Mouse (Mus musculus) thymus, adult 2 months (tissue): ENCODE results near the gene Cachd1. TPM values are rescaled to one million over a fixed set of nuclear protein-coding genes. Genes with fewer than 3 reads are reported as not detected.

Experiments
- DNase-seq: peaks from one replicate; pipeline ENCODE4 v3.0.0; 2021
- H3K27ac ChIP-seq: fragments of 200-500 bp; 2 replicates; pipeline ENCODE4 v1.5.1; 2012; ENCODE audit warnings: low read length, control low read depth; ENCODE audit not compliant: control insufficient read depth, insufficient read depth
- H3K27me3 ChIP-seq: fragments of 200-500 bp; 2 replicates; pipeline ENCODE4 v1.6.1; 2012; ENCODE audit warnings: mild to moderate bottlenecking, low read length, moderate library complexity, mixed read lengths; ENCODE audit not compliant: control insufficient read depth, insufficient read depth
- H3K36me3 ChIP-seq: fragments of 200-500 bp; 2 replicates; pipeline ENCODE4 v1.6.1; 2012; ENCODE audit warnings: mild to moderate bottlenecking, low read length, moderate library complexity; ENCODE audit not compliant: control insufficient read depth, insufficient read depth
- H3K4me1 ChIP-seq: fragments of 200-500 bp; replicated peaks from 2 replicates; pipeline ENCODE4 v1.6.1; 2012; ENCODE audit warnings: low read length; ENCODE audit not compliant: control insufficient read depth, insufficient read depth
- H3K4me3 ChIP-seq: fragments of 200-500 bp; 2 replicates; pipeline ENCODE4 v1.5.1; 2012; ENCODE audit warnings: mild to moderate bottlenecking, low read length, control low read depth, moderate library complexity; ENCODE audit not compliant: control insufficient read depth, insufficient read depth
- CTCF ChIP-seq: fragments of 200-500 bp; IDR thresholded peaks from 2 replicates; pipeline ENCODE4 v1.5.1; 2012; ENCODE audit warnings: mild to moderate bottlenecking, control low read depth, low read length, moderate library complexity, borderline replicate concordance; ENCODE audit not compliant: control insufficient read depth, poor library complexity, insufficient read depth; ENCODE audit errors: extremely low read depth
- POLR2A ChIP-seq: fragments of 200-500 bp; IDR thresholded peaks from 2 replicates; pipeline ENCODE4 v1.6.1; 2012; ENCODE audit warnings: mild to moderate bottlenecking, low read length, control low read depth, moderate library complexity; ENCODE audit not compliant: control insufficient read depth, poor library complexity, insufficient read depth; ENCODE audit errors: extremely low read depth
- WGBS: fragments of 180-500 bp; shearing (Covaris S2); methylation state at CpG from one replicate; pipeline ENCODE4 v1.1.7; 2018; 5-methylcytosine and 5-hydroxymethylcytosine counted together
- polyA plus RNA-seq: library from polyadenylated mRNA; depleted of rRNA; stranded (reverse); fragments of >200 nt; gene quantifications from 2 replicates; pipeline ENCODE4 v1.2.3, GENCODE M21; 2012

Gene Cachd1
- polyA plus RNA-seq, 1 experiment, result 15.9 TPM

DNA sequence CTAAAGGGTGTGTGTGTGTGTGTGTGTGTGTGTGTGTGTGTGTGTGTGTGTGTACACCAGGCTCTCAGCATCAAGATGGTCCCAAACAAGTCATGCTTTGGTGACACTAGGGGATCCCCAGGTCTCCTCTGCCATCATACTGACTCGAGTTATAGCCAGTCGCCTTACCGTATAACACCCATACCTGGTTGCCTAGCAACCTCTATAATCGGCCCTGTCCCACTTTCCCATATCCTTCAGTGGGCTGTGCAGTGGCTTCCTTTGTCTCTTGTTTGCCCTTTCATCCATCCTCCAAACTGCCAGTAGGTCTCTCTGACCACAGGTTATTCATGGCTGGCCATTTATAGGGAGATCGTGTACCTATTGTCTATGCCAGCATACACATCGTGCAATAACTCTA, 224.6 kb downstream of the Cachd1 start:
- Histone ChIP-seq H3K36me3 (no peaks in the 10 kb centered on the region), H3K4me3 (no peak overlapping the region), H3K4me1 (no peaks in the 10 kb centered on the region), H3K27me3 (no peaks in the 10 kb centered on the region), H3K27ac (no peak overlapping the region)
- no peak for DNase-seq
- 92% methylated on average over 6 of the region's 6 CpGs for WGBS
- TF ChIP-seq CTCF (no peak), POLR2A (no peak)

DNA sequence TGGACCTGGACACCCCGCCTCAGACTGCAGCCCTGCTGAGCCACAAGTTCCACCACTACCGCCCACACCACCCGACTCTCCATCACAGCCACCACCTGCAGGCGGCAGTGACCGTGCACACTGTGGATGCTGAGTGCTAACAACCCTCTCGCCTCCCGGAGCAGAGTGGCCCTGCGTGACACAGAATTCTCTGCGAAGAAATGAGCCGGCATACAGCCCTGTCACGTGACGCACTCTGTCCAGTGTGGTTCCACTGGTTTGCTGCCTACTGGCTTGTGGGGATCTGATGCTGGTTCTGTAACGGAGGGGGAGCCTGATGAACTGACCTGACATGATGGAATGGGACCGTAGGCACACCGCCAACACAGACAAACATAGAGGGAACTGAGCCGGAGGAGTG, 226.5 kb downstream of the Cachd1 start:
- WGBS, result 95% methylated on average over 16 of the region's 16 CpGs
- H3K4me3 ChIP-seq, result no peak overlapping the region

DNA sequence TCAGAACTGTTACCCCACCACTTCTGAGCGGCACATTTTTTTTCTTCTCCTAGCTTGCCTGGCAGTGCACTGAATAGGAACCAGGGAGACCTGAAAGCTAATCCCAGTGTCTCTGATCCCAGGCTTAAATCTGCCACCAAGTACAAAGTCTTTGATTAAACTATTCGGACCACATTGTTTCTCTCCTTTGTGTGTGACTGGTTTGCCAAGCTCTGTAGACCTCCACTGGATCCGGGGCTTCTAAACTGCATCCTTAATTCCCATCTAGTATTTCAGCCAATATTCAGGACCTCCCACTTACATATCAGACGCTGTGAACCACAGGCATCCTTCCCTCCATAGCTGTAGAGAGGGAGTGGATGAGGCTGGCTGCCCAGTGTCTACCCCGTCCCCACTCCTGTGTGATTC, 231.9 kb downstream of the Cachd1 start:
- Histone ChIP-seq H3K4me1 (no peaks in the 10 kb centered on the region), H3K27me3 (no peaks in the 10 kb centered on the region), H3K27ac (no peak overlapping the region), H3K4me3 (no peak overlapping the region), H3K36me3 (no peaks in the 10 kb centered on the region)
- TF ChIP-seq CTCF, result no peak
- no peak for TF ChIP-seq POLR2A
- no peak for DNase-seq
- WGBS, result 88% methylated on average over 5 of the region's 5 CpGs

More for the DNA sequence above, 226.5 kb downstream of the Cachd1 start:
- TF ChIP-seq POLR2A, result no peak
- no peak for TF ChIP-seq CTCF
- DNase-seq, result no peak
- Histone ChIP-seq H3K4me1 (no peaks in the 10 kb centered on the region), H3K27ac (no peak overlapping the region), H3K27me3 (no peaks in the 10 kb centered on the region), H3K36me3 (no peaks in the 10 kb centered on the region)

GRCm38 (mm10) chr4:101009092-101009491, 232.6 kb downstream of the Cachd1 start:
- WGBS, result 92% methylated on average over 4 of the region's 4 CpGs

GRCm38 (mm10) chr4:101017806-101018205, 241.3 kb downstream of the Cachd1 start:
- Histone ChIP-seq H3K4me1 (no peaks in the 10 kb centered on the region), H3K27ac (no peak overlapping the region), H3K4me3 (no peak overlapping the region), H3K27me3 (no peaks in the 10 kb centered on the region), H3K36me3 (no peaks in the 10 kb centered on the region)
- no peak for DNase-seq
- no peak for TF ChIP-seq POLR2A
- TF ChIP-seq CTCF, result no peak
- WGBS, result 82% methylated on average over 4 of the region's 4 CpGs

More at GRCm38 (mm10) chr4:101009092-101009491, 232.6 kb downstream of the Cachd1 start:
- no peak overlapping the region for H3K4me3 ChIP-seq
- no peaks in the 10 kb centered on the region for H3K4me1 ChIP-seq
- H3K27ac ChIP-seq, result no peak overlapping the region
- TF ChIP-seq CTCF (no peak), POLR2A (no peak)
- no peaks in the 10 kb centered on the region for H3K27me3 ChIP-seq
- H3K36me3 ChIP-seq, result no peaks in the 10 kb centered on the region
- no peak for DNase-seq

- no peak for TF ChIP-seq POLR2A
- TF ChIP-seq CTCF, result no peak
- no peaks in the 10 kb centered on the region for H3K36me3 ChIP-seq
- H3K4me3 ChIP-seq, result no peak within 1 kb of the TSS
- H3K27me3 ChIP-seq, result no peaks in the 10 kb centered on the region
- no peak for DNase-seq
- WGBS, result 82% methylated on average over 4 of the region's 4 CpGs
- H3K27ac ChIP-seq, result no peak within 1 kb of the TSS
- no peaks in the 10 kb centered on the region for H3K4me1 ChIP-seq
These were observed 244.1 kb downstream of the Cachd1 start, which contains the start of gene Gm10577 for GRCm38 (mm10) chr4:101020596-101020995. TSS of gene Gm10577 (minus strand) at chr4:101020696.

- WGBS, result 89% methylated on average over 5 of the region's 5 CpGs
- Histone ChIP-seq H3K36me3 (no peaks in the 10 kb centered on the region), H3K27ac (no peak overlapping the region), H3K4me3 (no peak overlapping the region), H3K4me1 (no peaks in the 10 kb centered on the region), H3K27me3 (no peaks in the 10 kb centered on the region)
- no peak for DNase-seq
- TF ChIP-seq CTCF (no peak), POLR2A (no peak)
These were observed 250.1 kb downstream of the Cachd1 start for GRCm38 (mm10) chr4:101026566-101026965.
